Mouse (Mus musculus) embryonic facial prominence, embryonic 13.5 days (tissue): ENCODE measurements around the gene Ppp1r9a. TPM values are rescaled to one million over a fixed set of nuclear protein-coding genes. Genes with fewer than 3 reads are reported as not detected.

Source experiments
- ATAC-seq: fragments of 200-750 bp; cut with Nextera tagmentation; 2 replicates; pipeline ENCODE4 v1.8.0; 2017; ENCODE audit warnings: low read depth; ENCODE audit not compliant: insufficient number of reproducible peaks, insufficient read depth, low FRiP score, low TSS enrichment
- H3K27ac ChIP-seq: fragments of 300-500 bp; sonication (generic); 2 replicates; pipeline ENCODE4 v1.5.1; 2015; ENCODE audit warnings: moderate library complexity, mild to moderate bottlenecking, inconsistent platforms
- H3K27me3 ChIP-seq: fragments of 300-500 bp; sonication (generic); 2 replicates; pipeline ENCODE4 v1.6.1; 2015; ENCODE audit warnings: mild to moderate bottlenecking, inconsistent platforms
- H3K36me3 ChIP-seq: fragments of 300-500 bp; sonication (generic); 2 replicates; pipeline ENCODE4 v1.6.1; 2015; ENCODE audit warnings: mild to moderate bottlenecking, inconsistent platforms
- H3K4me1 ChIP-seq: fragments of 300-500 bp; sonication (generic); 2 replicates; pipeline ENCODE4 v1.6.1; 2015; ENCODE audit warnings: inconsistent platforms
- H3K4me2 ChIP-seq: fragments of 300-500 bp; sonication (generic); 2 replicates; pipeline ENCODE4 v1.6.1; 2015; ENCODE audit warnings: moderate library complexity, mild to moderate bottlenecking, inconsistent platforms
- H3K4me3 ChIP-seq: fragments of 300-500 bp; sonication (generic); 2 replicates; pipeline ENCODE4 v1.5.1; 2015; ENCODE audit warnings: mild to moderate bottlenecking, inconsistent platforms
- H3K9ac ChIP-seq: fragments of 300-500 bp; sonication (generic); 2 replicates; pipeline ENCODE4 v1.6.1; 2015; ENCODE audit warnings: mild to moderate bottlenecking, inconsistent platforms
- H3K9me3 ChIP-seq: fragments of 300-500 bp; sonication (generic); 2 replicates; pipeline ENCODE4 v1.6.1; 2016; ENCODE audit warnings: inconsistent platforms
- WGBS: fragments of 180-500 bp; shearing (Covaris S2); methylation state at CpG from one replicate; pipeline ENCODE4 v1.1.7; 2015; ENCODE audit warnings: mixed read lengths; 5-methylcytosine and 5-hydroxymethylcytosine counted together
- polyA plus RNA-seq: library from polyadenylated mRNA; unstranded; fragments of >200 nt; fragmentation: Nextera tagmentation; extraction: Ambion mirVana; gene quantifications from 2 replicates; pipeline ENCODE4 v1.2.1, GENCODE M21; 2015

Ppp1r9a gene
- polyA plus RNA-seq, 1 experiment from 2014 or later: 19.7 TPM

- Histone ChIP-seq H3K36me3 (no peaks in the 10 kb centered on the region), H3K9me3 (no peaks in the 10 kb centered on the region), H3K27ac (no peak overlapping the region), H3K27me3 (no peaks in the 10 kb centered on the region), H3K4me3 (no peak overlapping the region), H3K4me1 (peaks cover 8% of the 10 kb centered on the region), H3K9ac (no peak overlapping the region), H3K4me2 (no peak overlapping the region)
- 88% methylated on average over 4 of the region's 4 CpGs for WGBS
- ATAC-seq: no peak
Measured at GRCm38 (mm10) chr6:5151171-5151570, 248.5 kb downstream of the Ppp1r9a start.

GRCm38 (mm10) chr6:5152185-5152584 is 249.5 kb downstream of the Ppp1r9a start:
- no peak overlapping the region for H3K9ac ChIP-seq
- H3K27me3 ChIP-seq: no peaks in the 10 kb centered on the region
- H3K36me3 ChIP-seq: no peaks in the 10 kb centered on the region
- no peak overlapping the region for H3K27ac ChIP-seq
- WGBS: 87% methylated on average over 2 of the region's 2 CpGs
- H3K4me2 ChIP-seq: no peak overlapping the region
- no peak overlapping the region for H3K4me3 ChIP-seq
- H3K9me3 ChIP-seq: no peaks in the 10 kb centered on the region
- no peak for ATAC-seq
- H3K4me1 ChIP-seq: peaks cover 8% of the 10 kb centered on the region

GRCm38 (mm10) chr6:5154786-5155185 is 252.1 kb downstream of the Ppp1r9a start:
- no peak overlapping the region for H3K9ac ChIP-seq
- no peak for ATAC-seq
- H3K36me3 ChIP-seq: 0 out of 2 replicates have a peak, but pooled peaks cover 3% of the 10 kb centered on the region
- no peaks in the 10 kb centered on the region; the same call in 1 of the 2 replicates for H3K4me1 ChIP-seq
- WGBS: 85% methylated on average over 6 of the region's 6 CpGs
- no peaks in the 10 kb centered on the region for H3K9me3 ChIP-seq
- no peak overlapping the region for H3K4me2 ChIP-seq
- H3K27ac ChIP-seq: no peak overlapping the region
- H3K4me3 ChIP-seq: no peak overlapping the region
- H3K27me3 ChIP-seq: no peaks in the 10 kb centered on the region

- no peaks in the 10 kb centered on the region for H3K27me3 ChIP-seq
- no peak overlapping the region for H3K4me3 ChIP-seq
- ATAC-seq: no peak
- H3K36me3 ChIP-seq: 0 out of 2 replicates have a peak, but pooled peaks cover 6% of the 10 kb centered on the region
- no peak overlapping the region for H3K27ac ChIP-seq
- WGBS: 47% methylated on average over 1 of the region's 1 CpGs
- H3K4me2 ChIP-seq: no peak overlapping the region
- H3K4me1 ChIP-seq: no peaks in the 10 kb centered on the region; the same call in 1 of the 2 replicates
- H3K9ac ChIP-seq: no peak overlapping the region
- H3K9me3 ChIP-seq: no peaks in the 10 kb centered on the region
Measured at GRCm38 (mm10) chr6:5155313-5155927, 252.7 kb downstream of the Ppp1r9a start.

- Histone ChIP-seq H3K9ac (no peak overlapping the region), H3K4me3 (no peak overlapping the region), H3K4me2 (no peak overlapping the region), H3K27me3 (no peaks in the 10 kb centered on the region), H3K27ac (no peak overlapping the region), H3K9me3 (no peaks in the 10 kb centered on the region), H3K4me1 (no peaks in the 10 kb centered on the region; the same call in 1 of the 2 replicates), H3K36me3 (0 out of 2 replicates have a peak, but pooled peaks cover 6% of the 10 kb centered on the region)
- WGBS: 75% methylated on average over 6 of the region's 6 CpGs
- ATAC-seq: no peak
Measured at GRCm38 (mm10) chr6:5156541-5157425, 254.1 kb downstream of the Ppp1r9a start.

- H3K36me3 ChIP-seq: 0 out of 2 replicates have a peak, but pooled peaks cover 6% of the 10 kb centered on the region
- no peak overlapping the region for H3K4me3 ChIP-seq
- H3K9ac ChIP-seq: no peak overlapping the region
- H3K9me3 ChIP-seq: no peaks in the 10 kb centered on the region
- WGBS: 84% methylated on average over 7 of the region's 7 CpGs
- ATAC-seq: no peak
- no peaks in the 10 kb centered on the region for H3K27me3 ChIP-seq
- H3K4me2 ChIP-seq: no peak overlapping the region
- no peak overlapping the region for H3K27ac ChIP-seq
- H3K4me1 ChIP-seq: no peaks in the 10 kb centered on the region
Measured at GRCm38 (mm10) chr6:5159385-5159791, 256.7 kb downstream of the Ppp1r9a start.

GRCm38 (mm10) chr6:5162052-5162451 is 259.3 kb downstream of the Ppp1r9a start:
- no peak for ATAC-seq
- Histone ChIP-seq H3K27ac (no peak overlapping the region), H3K36me3 (0 out of 2 replicates have a peak, but pooled peaks cover 6% of the 10 kb centered on the region), H3K9me3 (no peaks in the 10 kb centered on the region), H3K4me2 (no peak overlapping the region), H3K4me1 (peaks cover 3% of the 10 kb centered on the region; the same call in 1 of the 2 replicates), H3K4me3 (no peak overlapping the region), H3K9ac (no peak overlapping the region), H3K27me3 (no peaks in the 10 kb centered on the region)
- WGBS: 83% methylated on average over 6 of the region's 6 CpGs

GRCm38 (mm10) chr6:5163507-5164144 is 260.9 kb downstream of the Ppp1r9a start:
- 87% methylated on average over 13 of the region's 14 CpGs for WGBS
- no peaks in the 10 kb centered on the region for H3K9me3 ChIP-seq
- H3K4me3 ChIP-seq: no peak overlapping the region
- H3K4me2 ChIP-seq: no peak overlapping the region
- no peaks in the 10 kb centered on the region for H3K27me3 ChIP-seq
- H3K4me1 ChIP-seq: peaks cover 3% of the 10 kb centered on the region; the same call in 1 of the 2 replicates
- H3K9ac ChIP-seq: no peak overlapping the region
- no peak overlapping the region for H3K27ac ChIP-seq
- 0 out of 2 replicates have a peak, but pooled peaks cover 6% of the 10 kb centered on the region for H3K36me3 ChIP-seq
- no peak for ATAC-seq

GRCm38 (mm10) chr6:5164855-5165254 is 262.1 kb downstream of the Ppp1r9a start:
- no peaks in the 10 kb centered on the region for H3K9me3 ChIP-seq
- no peak overlapping the region for H3K4me3 ChIP-seq
- H3K36me3 ChIP-seq: 0 out of 2 replicates have a peak, but pooled peaks cover 2% of the 10 kb centered on the region
- H3K27me3 ChIP-seq: no peaks in the 10 kb centered on the region
- H3K9ac ChIP-seq: no peak overlapping the region
- peaks cover 3% of the 10 kb centered on the region; the same call in 1 of the 2 replicates for H3K4me1 ChIP-seq
- 0 out of 2 replicates have a peak overlapping the region, but pooled peaks have one; percentile 48 for H3K27ac ChIP-seq
- no peak overlapping the region for H3K4me2 ChIP-seq
- ATAC-seq: no peak
- WGBS: 42% methylated on average over 9 of the region's 9 CpGs

- Histone ChIP-seq H3K4me2 (no peak overlapping the region), H3K27me3 (no peaks in the 10 kb centered on the region), H3K27ac (no peak overlapping the region), H3K4me3 (no peak overlapping the region), H3K9me3 (no peaks in the 10 kb centered on the region), H3K9ac (no peak overlapping the region), H3K4me1 (peaks cover 3% of the 10 kb centered on the region; the same call in 1 of the 2 replicates), H3K36me3 (no peaks in the 10 kb centered on the region)
- ATAC-seq: no peak
- WGBS: 59% methylated on average over 14 of the region's 14 CpGs
Measured at GRCm38 (mm10) chr6:5167051-5167677, 264.4 kb downstream of the Ppp1r9a start.

- WGBS: 85% methylated on average over 9 of the region's 9 CpGs
- Histone ChIP-seq H3K9me3 (no peaks in the 10 kb centered on the region), H3K27me3 (no peaks in the 10 kb centered on the region), H3K4me2 (no peak overlapping the region), H3K36me3 (no peaks in the 10 kb centered on the region), H3K4me1 (peaks cover 3% of the 10 kb centered on the region; the same call in 1 of the 2 replicates), H3K4me3 (no peak overlapping the region), H3K9ac (no peak overlapping the region), H3K27ac (no peak overlapping the region)
- no peak for ATAC-seq
Measured at GRCm38 (mm10) chr6:5168158-5168557, 265.4 kb downstream of the Ppp1r9a start.
